Mouse (Mus musculus): ENCODE results near the gene Smim20. TPM values are rescaled to one million over a fixed set of nuclear protein-coding genes. Genes with fewer than 3 reads are reported as not detected.

Gene Smim20
- total RNA-seq, 2 experiments from 2014 or later = 6.0 to 10.6 TPM

DNA sequence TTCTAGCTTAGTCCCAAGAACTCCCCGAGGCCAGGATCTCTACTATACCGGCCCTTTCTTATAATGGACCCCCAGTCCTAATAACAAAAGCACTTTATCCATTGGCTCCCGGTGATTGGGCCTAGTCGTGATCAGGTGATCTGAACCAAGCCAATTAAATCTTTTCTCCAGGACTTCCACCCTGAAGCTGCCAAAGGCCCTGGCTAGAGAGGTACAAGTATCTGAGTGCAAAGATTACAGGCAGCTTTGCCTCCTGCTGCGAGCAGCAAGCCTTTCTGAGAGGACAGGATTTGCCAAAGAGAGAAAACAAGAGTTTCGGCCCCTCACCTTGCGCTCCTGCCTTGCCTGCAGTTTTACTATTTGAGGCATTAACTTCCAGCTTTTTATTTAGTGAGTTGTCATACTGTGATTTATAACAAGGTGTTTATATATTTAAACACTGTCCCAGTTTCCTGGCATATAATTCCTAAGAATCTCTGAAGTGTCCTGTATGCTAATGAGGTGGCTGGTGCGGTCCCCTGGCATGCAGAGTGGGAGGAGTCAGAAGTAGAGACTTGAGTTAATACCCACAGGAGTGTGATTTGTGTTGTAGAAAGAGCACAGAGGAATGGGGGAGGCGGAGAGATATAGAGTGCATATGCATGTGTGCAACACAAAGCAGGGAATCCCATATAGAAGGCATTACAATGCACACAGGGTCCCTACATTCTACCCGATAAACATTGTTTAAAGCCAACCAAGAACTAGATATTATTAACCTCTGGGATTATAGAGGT lies 36.2 kb downstream of the Smim20 start:
- no peak for ATAC-seq (replicated peaks; ENCODE audit: low FRiP score, poor library complexity, severe bottlenecking)

DNA sequence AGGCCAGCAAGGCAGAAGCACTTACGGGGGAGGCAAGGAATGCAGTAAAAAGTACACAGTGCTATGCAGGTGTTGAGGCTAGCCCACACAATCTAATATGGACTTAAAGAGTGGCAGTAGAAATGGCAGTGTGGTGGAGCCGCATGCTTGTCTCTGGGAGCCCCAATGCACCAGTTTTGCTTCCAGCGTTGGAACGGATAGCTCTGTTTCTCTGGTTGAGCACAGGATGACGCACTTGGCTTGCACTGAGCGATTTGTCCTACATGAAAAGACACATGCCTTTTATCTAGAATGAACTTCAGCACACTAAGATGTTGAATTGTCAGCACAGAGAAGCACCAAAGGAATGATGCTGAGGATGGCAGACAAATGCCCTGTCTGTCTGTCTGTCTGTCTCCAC lies 37.1 kb downstream of the Smim20 start:
- no peak for ATAC-seq (replicated peaks; ENCODE audit: low FRiP score, poor library complexity, severe bottlenecking)

DNA sequence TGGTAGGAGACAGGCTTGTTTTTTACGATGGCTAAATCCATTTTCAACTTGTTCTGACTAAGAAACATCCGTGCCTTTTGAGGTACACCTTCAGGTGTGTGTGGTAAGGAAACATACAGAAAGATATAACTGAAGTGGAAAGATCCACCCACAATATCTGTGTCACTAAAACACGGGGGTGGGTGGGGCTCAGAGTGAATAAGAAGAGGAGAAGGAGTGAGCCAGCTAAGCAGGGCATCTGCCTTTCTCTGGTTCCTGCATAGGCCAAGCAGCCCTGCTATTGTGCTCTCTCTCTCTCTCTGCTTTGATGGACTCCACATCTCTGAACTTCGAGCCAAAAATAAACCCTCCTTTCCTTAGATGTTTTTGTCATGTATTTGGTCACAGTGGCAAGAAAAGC lies 38.1 kb downstream of the Smim20 start:
- no peak for ATAC-seq (replicated peaks; ENCODE audit: low FRiP score, poor library complexity, severe bottlenecking)

DNA sequence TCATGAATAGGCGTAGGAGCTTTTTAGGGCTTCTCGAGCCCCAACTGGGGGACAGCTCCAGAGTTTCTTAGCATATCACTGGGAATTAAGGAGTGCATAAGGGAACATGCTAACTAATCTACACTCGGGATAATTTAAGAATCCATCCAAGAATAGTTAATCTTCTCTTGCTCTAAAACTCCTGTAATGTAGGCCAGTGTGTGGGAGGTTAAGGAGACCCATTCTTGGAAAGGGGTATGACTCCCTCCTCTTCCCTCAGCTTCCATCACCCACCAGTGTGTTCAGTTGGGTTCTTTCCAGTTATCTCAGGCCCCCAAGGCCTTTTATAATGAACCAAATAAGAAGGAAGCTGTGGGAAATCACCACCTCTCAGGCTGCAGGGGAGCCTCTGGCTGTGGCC lies 40.0 kb downstream of the Smim20 start:
- no peak for ATAC-seq (replicated peaks; ENCODE audit: low FRiP score, poor library complexity, severe bottlenecking)

DNA sequence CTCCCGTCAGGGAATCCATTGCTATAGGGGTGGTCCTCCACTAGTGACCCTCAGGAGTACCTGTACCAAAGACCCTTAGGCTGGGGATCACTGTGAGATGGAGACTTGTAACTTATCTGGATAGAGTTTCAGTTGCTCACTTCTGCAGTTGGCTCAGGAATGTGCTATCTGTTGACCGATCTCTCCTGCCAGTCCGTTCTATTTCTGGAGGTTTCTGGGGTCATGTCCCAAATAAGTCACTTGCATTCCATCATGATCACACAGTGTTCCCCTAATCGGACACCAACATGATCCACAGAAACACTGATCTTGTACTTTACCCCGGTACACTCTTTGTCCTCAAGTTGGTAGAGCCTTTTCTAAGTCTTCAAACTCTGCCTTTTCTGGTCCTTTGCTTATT lies 40.6 kb downstream of the Smim20 start:
- ATAC-seq (replicated peaks; ENCODE audit: low FRiP score, poor library complexity, severe bottlenecking) = no peak

- ATAC-seq (replicated peaks; ENCODE audit: low FRiP score, poor library complexity, severe bottlenecking) = no peak
These were observed 47.7 kb downstream of the Smim20 start for GRCm38 (mm10) chr5:53314404-53315167.

DNA sequence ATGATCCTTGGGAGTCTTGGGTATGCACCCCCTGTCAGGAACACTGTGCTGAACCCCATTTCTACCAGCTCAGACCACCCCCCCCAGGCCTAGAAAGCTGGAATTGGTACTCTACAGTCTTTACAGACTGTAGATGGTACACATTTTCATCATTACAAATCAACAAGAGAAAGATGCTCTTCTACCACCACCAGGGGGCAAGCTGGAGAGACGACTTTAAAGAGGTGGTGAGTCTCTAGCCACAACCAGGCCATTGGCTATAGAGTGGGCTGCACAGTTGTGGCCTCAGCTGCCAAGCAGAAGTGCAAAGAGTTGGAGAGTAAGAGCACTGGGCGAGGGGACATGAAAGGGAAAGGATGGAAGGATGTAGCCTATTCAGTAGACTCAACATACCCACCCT lies 48.9 kb downstream of the Smim20 start:
- no peak for ATAC-seq (replicated peaks; ENCODE audit: low FRiP score, poor library complexity, severe bottlenecking)

GRCm38 (mm10) chr5:53317396-53317795 lies 50.5 kb downstream of the Smim20 start:
- ATAC-seq (replicated peaks; ENCODE audit: low FRiP score, poor library complexity, severe bottlenecking) = no peak

DNA sequence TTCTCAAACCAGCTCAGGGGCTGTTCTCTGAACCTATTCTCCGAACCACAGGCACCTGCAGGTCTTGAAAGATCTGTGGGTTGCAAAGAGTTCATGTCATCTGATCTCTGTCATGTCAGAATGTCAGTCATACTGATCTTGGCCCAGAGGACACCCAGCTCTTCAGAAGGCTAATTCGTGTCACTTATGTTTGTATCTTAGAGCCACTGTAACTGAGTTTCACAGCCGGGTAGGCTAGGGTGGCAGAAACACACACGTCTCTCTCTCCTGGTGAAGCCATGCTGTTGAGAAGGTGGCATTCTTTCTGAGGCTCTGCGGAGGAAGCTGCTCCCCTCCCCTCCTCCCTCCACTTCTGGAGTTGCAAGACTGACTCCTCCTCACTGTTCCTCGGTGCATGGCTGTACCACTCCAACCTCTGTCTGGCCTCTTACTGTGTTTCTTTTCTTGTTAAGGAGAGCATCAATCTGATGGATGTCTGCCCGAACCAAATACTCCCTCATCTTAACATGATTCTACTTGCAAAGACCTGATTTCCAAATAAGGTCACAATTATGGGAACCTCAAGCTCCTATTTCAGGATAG lies 51.1 kb downstream of the Smim20 start:
- ATAC-seq (replicated peaks; ENCODE audit: low FRiP score, poor library complexity, severe bottlenecking) = no peak

- ATAC-seq (replicated peaks; ENCODE audit: low FRiP score, poor library complexity, severe bottlenecking) = no peak
These were observed 53.4 kb downstream of the Smim20 start for GRCm38 (mm10) chr5:53320331-53320730.

DNA sequence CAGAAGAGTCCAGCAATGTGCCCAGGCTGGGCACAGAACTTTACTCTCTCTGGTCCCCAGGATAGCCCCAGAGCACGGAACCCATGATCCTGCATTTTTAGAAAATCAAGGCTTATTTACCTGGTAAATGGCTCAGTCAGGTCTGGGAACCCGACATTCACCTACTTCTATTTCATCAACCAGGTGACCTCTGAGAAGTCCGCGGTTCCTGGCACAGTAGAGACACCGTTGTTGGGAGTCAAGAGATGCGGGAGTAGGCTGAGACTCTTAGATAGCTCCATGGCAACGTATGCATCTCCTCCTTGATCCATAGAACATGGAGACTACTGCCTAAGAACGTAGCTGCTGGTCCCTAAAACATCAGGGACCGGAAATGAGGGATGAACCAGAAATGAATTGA lies 55.0 kb downstream of the Smim20 start:
- no peak for ATAC-seq (replicated peaks; ENCODE audit: low FRiP score, poor library complexity, severe bottlenecking)

- no peak for ATAC-seq (replicated peaks; ENCODE audit: low FRiP score, poor library complexity, severe bottlenecking)
These were observed 55.6 kb downstream of the Smim20 start for GRCm38 (mm10) chr5:53322471-53322870.

GRCm38 (mm10) chr5:53323121-53323520 lies 56.2 kb downstream of the Smim20 start:
- ATAC-seq (replicated peaks; ENCODE audit: low FRiP score, poor library complexity, severe bottlenecking) = no peak

GRCm38 (mm10) chr5:53324256-53324655 lies 57.4 kb downstream of the Smim20 start:
- no peak for ATAC-seq (replicated peaks; ENCODE audit: low FRiP score, poor library complexity, severe bottlenecking)

GRCm38 (mm10) chr5:53324791-53325190 lies 57.9 kb downstream of the Smim20 start:
- no peak for ATAC-seq (replicated peaks; ENCODE audit: low FRiP score, poor library complexity, severe bottlenecking)

DNA sequence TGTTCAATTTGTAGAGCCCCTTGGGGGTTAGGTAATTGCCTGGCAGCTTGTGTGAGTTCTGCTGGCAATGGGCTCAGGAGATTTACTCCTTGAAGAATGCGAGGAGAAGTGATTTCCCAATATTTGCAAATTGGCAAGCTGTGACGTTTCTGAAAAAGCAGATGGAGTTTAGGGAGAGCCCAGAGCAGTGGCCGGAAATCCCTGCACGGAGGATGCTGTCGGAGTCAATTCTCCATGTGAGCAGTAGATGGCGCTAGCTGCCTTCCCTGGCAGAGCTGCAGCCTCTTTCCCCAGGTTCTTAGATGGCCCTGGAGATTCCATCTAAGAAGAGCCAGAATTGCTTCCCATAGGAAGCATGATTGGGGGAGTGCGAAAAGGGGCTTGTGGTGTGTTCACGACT lies 59.1 kb downstream of the Smim20 start:
- ATAC-seq (replicated peaks; ENCODE audit: low FRiP score, poor library complexity, severe bottlenecking) = no peak

DNA sequence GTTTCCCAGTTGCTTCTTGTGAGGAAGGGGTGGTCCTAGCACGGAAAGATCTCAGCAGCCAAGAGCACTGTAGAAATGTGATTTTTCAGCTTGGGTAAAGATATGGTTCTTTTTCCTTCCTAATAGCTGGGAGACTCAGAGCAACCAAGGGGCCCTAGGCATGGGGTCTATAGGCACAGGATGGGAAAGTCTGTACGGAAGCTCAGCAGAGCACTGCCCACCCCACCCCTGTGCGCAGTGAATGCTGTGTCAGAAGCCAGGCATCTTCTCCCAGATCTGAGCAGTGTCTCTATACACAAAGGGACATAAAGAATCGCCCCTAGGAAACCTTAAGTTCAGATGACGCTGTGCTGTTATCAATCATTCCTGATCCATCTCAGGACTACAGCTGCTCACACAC lies 59.6 kb downstream of the Smim20 start:
- no peak for ATAC-seq (replicated peaks; ENCODE audit: low FRiP score, poor library complexity, severe bottlenecking)

Data from erythroblast, adult 5-6 weeks (primary cell).